Mouse (Mus musculus): Measurements from ENCODE around the gene Trappc3l. TPM values are rescaled to one million over a fixed set of nuclear protein-coding genes. Genes with fewer than 3 reads are reported as not detected.

Gene Trappc3l
- total RNA-seq (2023) = not detected in 4 replicates

DNA sequence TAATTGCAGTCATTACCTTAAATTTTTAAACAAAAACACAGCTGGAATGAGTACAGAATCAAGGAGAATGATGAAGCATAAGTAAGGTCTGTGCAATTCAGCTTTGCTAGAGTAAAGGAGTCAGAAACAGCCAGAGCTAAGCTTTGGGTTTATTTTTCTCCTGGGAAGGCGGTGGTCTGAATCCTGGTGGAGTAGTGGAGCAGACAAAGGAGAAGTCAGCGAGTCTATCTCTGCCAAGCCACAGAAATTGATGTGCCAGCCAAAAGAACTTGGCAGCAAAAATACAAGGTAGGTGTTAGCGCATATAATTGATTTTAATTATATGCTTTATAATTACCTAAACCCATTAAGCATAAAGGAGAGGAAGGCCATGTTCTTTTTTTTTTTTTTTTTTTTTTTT is at the start of gene Trappc3l:
Gene Trappc3l, plus strand, starts transcription at position 197 of the 400 bp plus-strand sequence.

DNA sequence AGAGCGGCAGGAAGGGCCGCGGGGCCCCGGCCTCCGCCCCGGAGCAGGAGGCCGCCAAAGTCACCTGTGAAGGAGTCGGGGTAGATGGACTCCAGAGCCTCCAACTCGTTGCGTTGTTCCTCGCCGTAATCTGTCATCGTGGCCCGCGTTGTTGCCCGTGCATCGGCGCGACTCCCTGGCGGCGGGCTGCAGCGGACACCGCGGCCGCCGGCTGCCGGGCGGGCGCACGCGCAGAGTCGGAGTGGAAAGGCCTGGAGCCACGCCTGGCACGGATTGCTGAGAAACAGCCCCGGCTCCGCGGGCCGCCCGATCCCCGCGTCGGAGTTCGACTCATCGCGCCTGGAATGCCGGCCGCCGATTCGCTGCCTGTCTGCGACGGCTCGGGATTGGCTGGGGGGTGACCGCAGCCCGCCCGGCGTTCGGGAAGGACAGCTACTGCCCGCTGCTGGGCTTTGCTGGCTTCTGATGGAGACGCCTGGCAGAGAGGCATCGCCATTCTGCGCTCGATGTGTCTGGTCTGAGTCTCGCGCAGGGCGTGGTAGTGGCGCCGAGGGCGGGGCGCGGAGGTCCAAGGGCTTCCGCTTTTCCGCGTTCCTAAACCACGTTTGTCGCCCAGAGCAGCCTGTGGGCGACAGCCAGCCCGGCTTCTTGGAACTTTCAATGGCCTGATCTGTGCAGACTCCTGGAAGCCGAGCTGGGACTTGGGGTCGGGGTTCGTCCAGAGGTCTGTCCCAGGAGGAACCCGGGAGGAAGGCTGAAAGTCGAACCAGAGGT is 17.9 kb upstream of the Trappc3l start, which contains the start of gene Rwdd1:
Gene Rwdd1, minus strand, starts transcription at position 323 of the 774 bp plus-strand sequence.

DNA sequence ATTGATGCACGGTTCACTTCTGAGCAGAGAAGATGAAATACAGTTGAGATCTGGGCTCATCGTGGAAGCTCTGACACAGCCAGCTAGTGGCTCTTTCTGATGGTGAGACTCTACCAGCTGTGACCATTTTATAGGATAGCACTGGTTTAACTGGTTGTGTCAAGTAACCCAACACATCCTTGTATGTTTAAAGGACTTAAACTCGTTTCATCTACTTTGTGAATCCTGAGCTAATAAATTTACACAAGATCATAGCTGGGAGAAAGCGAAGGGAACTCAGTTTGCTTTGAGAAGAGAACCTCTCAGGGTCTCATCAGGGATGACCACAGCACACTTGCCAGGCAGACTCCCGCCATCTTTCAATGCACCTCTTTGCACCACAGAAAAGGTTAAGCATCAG is 6.8 kb downstream of the Trappc3l start, which contains the start of gene Calhm4:
Gene Calhm4, minus strand, starts transcription at position 101 of the 400 bp plus-strand sequence.

DNA sequence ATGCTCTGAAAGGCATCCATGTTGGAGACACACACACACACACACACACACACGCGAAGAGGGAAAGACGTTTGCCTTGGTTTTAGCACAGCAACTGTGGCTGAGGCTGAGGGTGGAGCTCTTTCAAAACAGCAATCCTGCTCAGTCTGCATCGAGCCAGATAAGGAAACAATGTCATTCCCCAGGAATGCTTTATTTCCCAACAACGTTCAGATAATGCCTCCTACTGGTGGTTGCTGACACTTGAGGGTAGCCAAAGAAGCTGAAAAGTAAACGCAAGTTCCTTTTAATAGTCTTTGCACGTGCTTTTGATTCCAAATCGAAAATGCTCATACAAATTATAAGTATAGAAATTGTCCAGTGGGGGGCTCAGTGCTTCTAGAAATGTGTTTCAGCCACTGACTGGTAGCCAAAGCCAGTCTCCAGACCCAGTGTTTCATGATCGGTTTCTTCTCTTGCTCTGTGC is 59.1 kb downstream of the Trappc3l start, which contains the start of gene Calhm5:
Gene Calhm5, minus strand, starts transcription at position 102 of the 466 bp plus-strand sequence.

DNA sequence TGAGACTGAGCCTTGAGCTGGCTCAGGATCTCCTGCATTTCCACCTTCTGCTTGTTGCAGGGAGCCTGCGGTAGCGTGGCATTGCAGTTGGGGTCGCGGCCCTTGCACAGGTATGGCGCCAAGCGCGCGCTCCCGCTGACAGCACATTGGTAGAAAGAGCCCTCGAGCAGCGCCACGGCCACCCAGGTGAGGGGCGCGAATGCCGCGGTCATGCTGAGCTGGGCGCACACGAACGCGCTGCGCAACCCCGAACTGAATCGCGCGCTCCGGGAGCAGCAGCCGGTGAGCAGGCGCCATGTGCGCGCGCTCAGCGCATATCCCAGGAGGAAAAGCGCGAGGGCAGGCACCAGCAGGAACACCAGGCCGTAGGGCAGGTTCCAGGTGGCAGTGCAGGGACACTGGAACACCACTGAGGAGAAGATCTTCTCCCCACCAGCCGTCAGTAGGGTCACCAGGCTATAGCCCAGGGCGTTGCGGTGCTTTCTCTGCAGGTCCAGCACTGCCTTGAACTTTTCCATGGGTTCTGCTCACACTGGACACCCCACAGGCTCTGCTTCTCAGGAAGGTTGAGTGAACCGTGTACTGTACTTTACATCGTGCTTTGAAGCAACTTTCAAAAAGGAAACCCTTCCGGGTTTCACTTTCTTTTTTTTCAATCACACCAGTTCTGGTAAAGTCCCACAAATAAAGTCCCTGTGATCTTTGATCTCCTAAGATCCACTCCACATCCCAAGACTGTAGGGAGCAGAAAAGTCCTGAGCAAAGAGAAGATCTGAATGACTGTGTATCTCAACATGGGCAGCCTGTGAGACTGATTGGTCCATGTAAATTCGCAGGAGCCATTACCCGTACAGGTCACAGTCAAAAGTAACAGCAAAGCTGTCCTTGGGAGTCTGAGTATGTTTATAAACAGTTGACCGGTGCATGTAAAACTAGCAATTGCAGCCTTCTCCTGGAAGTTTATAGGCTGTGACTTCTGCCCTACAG is 90.3 kb downstream of the Trappc3l start, which contains the start of gene Calhm6:
Gene Calhm6, minus strand, starts transcription at position 593 of the 987 bp plus-strand sequence.

Other genes starting within 250 kb of the Trappc3l start
- not detected in 4 replicates for gene Sult3a1, start 179.9 kb upstream of the Trappc3l start, total RNA-seq (2023)
- gene Rsph4a, start 132.5 kb upstream of the Trappc3l start, total RNA-seq (2023) = not detected in 4 replicates
- gene Zup1, start 86.3 kb upstream of the Trappc3l start, total RNA-seq (2023) = 99.0 to 119 TPM (median 111 TPM) in 4 replicates
- gene Rwdd1, start 18.0 kb upstream of the Trappc3l start, total RNA-seq (2023) = 42.5 to 62.8 TPM (median 50.9 TPM) in 4 replicates
- not detected in 4 replicates for gene Calhm4, start 6.7 kb downstream of the Trappc3l start, total RNA-seq (2023)
- not detected in 4 replicates for gene Calhm5, start 58.9 kb downstream of the Trappc3l start, total RNA-seq (2023)
- 12.3 to 16.1 TPM (median 13.2 TPM) in 4 replicates for gene Calhm6, start 90.4 kb downstream of the Trappc3l start, total RNA-seq (2023)
- gene Dse, start 170.1 kb downstream of the Trappc3l start, total RNA-seq (2023) = 1.8 to 5.6 TPM (median 3.9 TPM) in 4 replicates
- 85.3 to 93.9 TPM (median 87.6 TPM) in 4 replicates for gene Tspyl1, start 244.6 kb downstream of the Trappc3l start, total RNA-seq (2023)

Measured in B cell, adult 62 days (primary cell).